Mouse (Mus musculus): ENCODE measurements around the gene Fam83d.

DNA sequence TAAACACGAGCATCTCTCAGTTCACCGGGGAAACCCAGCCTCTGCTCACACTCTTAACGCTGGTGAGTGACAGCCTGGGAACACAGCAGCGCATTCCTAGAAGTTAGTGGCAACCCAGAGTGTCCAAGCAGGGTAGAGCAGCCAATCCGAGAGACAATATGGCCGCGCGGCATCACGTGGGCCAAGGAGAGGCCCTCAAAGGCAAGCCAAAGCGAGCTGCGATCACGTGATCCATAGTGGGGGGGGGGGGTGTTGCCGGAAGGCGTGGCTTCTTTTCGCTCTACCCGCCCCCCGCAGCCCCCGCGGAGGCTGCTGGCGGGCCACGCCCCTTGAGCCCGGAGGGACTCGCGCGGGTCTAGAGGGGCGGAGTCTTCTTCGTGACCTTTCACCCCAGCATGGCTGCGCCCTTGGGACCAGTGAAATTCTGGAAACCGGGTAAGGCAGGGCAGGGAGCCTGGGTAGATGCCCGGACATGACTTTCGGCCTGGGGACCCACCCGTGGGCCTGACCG lies 26.7 kb downstream of the Fam83d start, which contains the start of gene Dhx35:
- peak; percentile 93 for TF ChIP-seq POLR2A (IDR thresholded peaks at IDR 0.05; ENCODE audit: extremely low read depth, insufficient read depth, low read length)
- no peak for TF ChIP-seq CTCF (IDR thresholded peaks at IDR 0.05; ENCODE audit: extremely low read depth, insufficient read depth, low read length)

Data from cortical plate, adult 2 months (tissue).